Mouse (Mus musculus): ENCODE measurements around the gene Ppp1r10. TPM values are rescaled to one million over a fixed set of nuclear protein-coding genes. Genes with fewer than 3 reads are reported as not detected.

Ppp1r10 gene
- polyA plus RNA-seq, 1 experiment from 2014 or later, result 24.6 TPM

DNA sequence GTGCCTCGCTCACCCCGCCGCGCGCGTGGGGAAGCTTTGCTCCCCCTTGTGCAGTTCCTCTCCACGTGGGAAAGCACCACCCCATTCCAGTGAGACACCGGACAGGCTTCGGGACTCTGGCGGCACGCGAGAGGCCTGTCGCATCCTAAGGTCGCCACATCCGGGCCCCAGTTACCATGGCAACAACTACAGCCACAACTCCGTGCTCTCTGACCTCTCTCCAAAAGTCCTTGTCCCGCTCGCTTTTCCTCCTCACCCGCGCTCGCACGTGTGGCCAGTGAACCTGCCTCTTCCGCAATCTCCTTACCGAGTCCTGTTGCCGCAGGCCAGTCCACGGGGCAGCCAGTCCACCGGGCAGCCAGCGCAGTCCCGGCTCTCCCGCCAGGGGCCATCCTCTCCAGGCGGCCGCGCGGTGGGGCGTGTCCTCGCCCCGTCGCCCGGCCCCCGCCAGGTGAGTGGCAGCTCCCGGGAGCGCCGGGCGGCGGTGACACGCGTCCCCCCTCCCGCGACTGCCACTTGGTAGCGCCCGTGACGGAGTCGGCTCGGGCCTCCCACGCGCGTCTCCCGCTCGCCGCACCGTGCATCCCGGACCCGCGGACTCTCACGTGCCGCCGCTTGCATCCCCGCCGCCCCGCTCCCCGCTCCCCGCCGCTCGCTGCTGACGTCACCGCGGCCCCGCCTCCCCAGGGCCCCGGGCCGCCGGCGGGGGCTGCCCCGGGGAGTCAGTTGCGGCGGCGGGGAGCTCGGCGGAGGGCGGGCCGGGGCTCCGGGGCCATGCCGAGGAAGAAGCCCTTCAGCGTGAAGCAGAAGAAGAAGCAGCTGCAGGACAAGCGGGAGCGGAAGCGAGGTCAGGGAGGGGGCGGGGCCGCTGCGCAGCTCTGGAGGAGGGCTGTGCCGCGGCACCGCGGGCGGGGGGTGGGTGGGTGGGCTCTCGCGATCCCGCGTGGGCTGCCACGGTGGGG, 63.4 kb downstream of the Ppp1r10 start, which contains the start of the genes Gnl1 and Prr3:
Gene Gnl1, plus strand, starts transcription at position 451 of the 962 bp plus-strand sequence.
Gene Prr3, minus strand, starts transcription at position 836 of the 962 bp plus-strand sequence.
- peak; percentile 81 for ATAC-seq (ENCODE audit: extremely low read depth, insufficient number of reproducible peaks, low FRiP score, low TSS enrichment)
- no peaks in the 10 kb centered on the region for H3K27me3 ChIP-seq (replicated peaks)
- WGBS, result under 1% methylated on average over 97 of the region's 109 CpGs
- H3K9ac ChIP-seq, result peak within 1 kb of the TSS; percentile 94
- no peaks in the 10 kb centered on the region for H3K9me3 ChIP-seq
- peak within 1 kb of the TSS; percentile 90 for H3K4me2 ChIP-seq
- peaks cover 58% of the 10 kb centered on the region for H3K36me3 ChIP-seq
- peak within 1 kb of the TSS; percentile 99 for H3K4me3 ChIP-seq
- H3K27ac ChIP-seq (replicated peaks), result peak within 1 kb of the TSS; percentile 96
- peaks cover 21% of the 10 kb centered on the region for H3K4me1 ChIP-seq

DNA sequence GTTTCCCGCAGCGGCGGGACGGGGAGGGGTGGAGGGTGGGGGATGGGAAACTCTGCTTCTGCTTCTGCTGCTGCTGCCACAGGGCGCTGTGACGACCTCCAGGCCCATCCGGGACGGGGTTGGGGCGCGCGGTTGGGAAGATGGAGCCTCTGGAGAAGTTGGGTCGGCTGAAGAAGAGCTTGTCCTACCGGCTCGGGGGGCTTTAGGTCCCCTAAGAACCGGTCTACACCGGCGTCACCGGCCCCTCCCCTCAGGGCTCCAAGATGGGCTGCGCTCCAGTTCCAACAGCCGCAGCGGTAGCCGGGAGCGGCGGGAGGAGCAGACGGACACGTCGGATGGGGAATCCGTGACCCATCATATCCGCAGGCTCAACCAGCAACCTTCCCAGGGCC, 64.1 kb downstream of the Ppp1r10 start:
- Histone ChIP-seq H3K9me3 (no peaks in the 10 kb centered on the region), H3K4me2 (peak overlapping the region; percentile 90), H3K4me1 (peaks cover 21% of the 10 kb centered on the region), H3K4me3 (peak overlapping the region; percentile 99), H3K36me3 (peaks cover 61% of the 10 kb centered on the region), H3K27ac (replicated peaks) (peak overlapping the region; percentile 96), H3K9ac (peak overlapping the region; percentile 94), H3K27me3 (replicated peaks) (no peaks in the 10 kb centered on the region)
- WGBS, result under 1% methylated on average over 29 of the region's 29 CpGs
- ATAC-seq (ENCODE audit: extremely low read depth, insufficient number of reproducible peaks, low FRiP score, low TSS enrichment), result 0 out of 2 replicates have a peak, but pooled peaks have one; percentile 2

DNA sequence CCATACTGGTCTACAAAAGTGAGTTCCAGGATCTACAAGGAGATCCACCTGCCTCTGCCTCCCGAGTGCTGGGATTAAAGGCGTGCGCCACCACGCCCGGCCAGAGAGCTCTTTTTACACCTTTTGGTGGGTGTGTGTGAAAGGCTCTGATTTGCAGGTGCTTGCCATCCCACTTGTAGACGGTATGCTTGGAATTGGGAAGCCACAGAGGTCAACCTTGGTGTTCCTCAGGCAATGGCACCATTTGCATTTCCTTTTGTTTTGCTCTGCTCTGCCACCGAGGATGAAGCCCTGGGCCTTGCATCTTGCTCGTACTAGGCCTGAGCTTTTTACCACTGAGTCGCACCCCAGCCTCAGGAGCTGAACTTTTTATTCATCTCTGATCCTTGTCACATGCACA, 65.5 kb downstream of the Ppp1r10 start:
- peak overlapping the region; percentile 94; the same call in 1 of the 2 replicates for H3K9ac ChIP-seq
- no peak overlapping the region for H3K27ac ChIP-seq (replicated peaks)
- no peaks in the 10 kb centered on the region for H3K9me3 ChIP-seq
- no peak overlapping the region for H3K4me2 ChIP-seq
- H3K36me3 ChIP-seq, result peaks cover 61% of the 10 kb centered on the region
- WGBS, result 88% methylated on average over 9 of the region's 9 CpGs
- no peaks in the 10 kb centered on the region for H3K27me3 ChIP-seq (replicated peaks)
- H3K4me1 ChIP-seq, result peaks cover 21% of the 10 kb centered on the region
- peak overlapping the region; percentile 99; the same call in 1 of the 2 replicates for H3K4me3 ChIP-seq
- no peak for ATAC-seq (ENCODE audit: extremely low read depth, insufficient number of reproducible peaks, low FRiP score, low TSS enrichment)

MicroRNAs encoded within 50 kb of the gene (microRNA counts, 519-probe panel; counts per million panel counts)
- microRNA mmu-miR-1894-3p, result 209 counts per million, percentile 61 among the panel's probes with 10 or more counts
- 209 counts per million, percentile 61 among the panel's probes with 10 or more counts for microRNA mmu-miR-1894-5p
- 209 counts per million, percentile 61 among the panel's probes with 10 or more counts for microRNA mmu-miR-877

Small RNA genes within 50 kb of the gene (microRNA-seq; reads per million reads assigned to microRNA genes)
- 2.0 reads per million, percentile 3 among the genes with 10 or more reads in this experiment for gene Gm28033
- gene Mir1894, result not detected
- gene Mir877, result 77.5 reads per million, percentile 51 among the genes with 10 or more reads in this experiment

Other genes starting within 250 kb of the Ppp1r10 start
- gene Vars2, start 248.8 kb upstream of the Ppp1r10 start, polyA plus RNA-seq (2015; fragmentation: Nextera tagmentation; extraction: Ambion mirVana), result 12.2 and 13.5 TPM in 2 replicates
- 25.7 and 27.7 TPM in 2 replicates for gene Gtf2h4, start 242.7 kb upstream of the Ppp1r10 start, polyA plus RNA-seq (2015; fragmentation: Nextera tagmentation; extraction: Ambion mirVana)
- 122 and 130 TPM in 2 replicates for gene Ddr1, start 211.8 kb upstream of the Ppp1r10 start, polyA plus RNA-seq (2015; fragmentation: Nextera tagmentation; extraction: Ambion mirVana)
- 41.7 and 49.9 TPM in 2 replicates for gene Ier3, start 94.8 kb upstream of the Ppp1r10 start, polyA plus RNA-seq (2015; fragmentation: Nextera tagmentation; extraction: Ambion mirVana)
- 81.1 and 99.0 TPM in 2 replicates for gene Flot1, start 93.2 kb upstream of the Ppp1r10 start, polyA plus RNA-seq (2015; fragmentation: Nextera tagmentation; extraction: Ambion mirVana)
- 741 and 743 TPM in 2 replicates for gene Tubb5, start 78.1 kb upstream of the Ppp1r10 start, polyA plus RNA-seq (2015; fragmentation: Nextera tagmentation; extraction: Ambion mirVana)
- 17.7 and 18.4 TPM in 2 replicates for gene Mdc1, start 74.9 kb upstream of the Ppp1r10 start, polyA plus RNA-seq (2015; fragmentation: Nextera tagmentation; extraction: Ambion mirVana)
- gene Nrm, start 55.1 kb upstream of the Ppp1r10 start, polyA plus RNA-seq (2015; fragmentation: Nextera tagmentation; extraction: Ambion mirVana), result 43.5 and 50.5 TPM in 2 replicates
- 19.8 and 21.0 TPM in 2 replicates for gene Ppp1r18, start 50.8 kb upstream of the Ppp1r10 start, polyA plus RNA-seq (2015; fragmentation: Nextera tagmentation; extraction: Ambion mirVana)
- 22.8 and 27.7 TPM in 2 replicates for gene Dhx16, start 36.6 kb upstream of the Ppp1r10 start, polyA plus RNA-seq (2015; fragmentation: Nextera tagmentation; extraction: Ambion mirVana)
- gene 2310061I04Rik, start 19.0 kb upstream of the Ppp1r10 start, polyA plus RNA-seq (2015; fragmentation: Nextera tagmentation; extraction: Ambion mirVana), result 25.2 and 31.3 TPM in 2 replicates
- gene Atat1, start 6.4 kb upstream of the Ppp1r10 start, polyA plus RNA-seq (2015; fragmentation: Nextera tagmentation; extraction: Ambion mirVana), result 53.8 and 55.3 TPM in 2 replicates
- gene Mrps18b, start within 50 bp of the Ppp1r10 start, polyA plus RNA-seq (2015; fragmentation: Nextera tagmentation; extraction: Ambion mirVana), result 67.8 and 75.9 TPM in 2 replicates
- 64.6 and 67.6 TPM in 2 replicates for gene Abcf1, start 53.3 kb downstream of the Ppp1r10 start, polyA plus RNA-seq (2015; fragmentation: Nextera tagmentation; extraction: Ambion mirVana)
- gene Gnl1, start 63.4 kb downstream of the Ppp1r10 start, polyA plus RNA-seq (2015; fragmentation: Nextera tagmentation; extraction: Ambion mirVana), result 38.9 and 40.3 TPM in 2 replicates
- gene Prr3, start 63.8 kb downstream of the Ppp1r10 start, polyA plus RNA-seq (2015; fragmentation: Nextera tagmentation; extraction: Ambion mirVana), result 17.6 and 18.1 TPM in 2 replicates
- 2.4 and 2.8 TPM in 2 replicates for gene H2-T24, start 104.1 kb downstream of the Ppp1r10 start, polyA plus RNA-seq (2015; fragmentation: Nextera tagmentation; extraction: Ambion mirVana)
- gene H2-T23, start 116.4 kb downstream of the Ppp1r10 start, polyA plus RNA-seq (2015; fragmentation: Nextera tagmentation; extraction: Ambion mirVana), result 4.8 and 5.0 TPM in 2 replicates
- gene H2-T22, start 126.3 kb downstream of the Ppp1r10 start, polyA plus RNA-seq (2015; fragmentation: Nextera tagmentation; extraction: Ambion mirVana), result 6.9 and 7.5 TPM in 2 replicates
- not detected in 2 replicates for gene Gm6034, start 126.5 kb downstream of the Ppp1r10 start, polyA plus RNA-seq (2015; fragmentation: Nextera tagmentation; extraction: Ambion mirVana)
- not detected in 2 replicates for gene Gm11127, start 141.9 kb downstream of the Ppp1r10 start, polyA plus RNA-seq (2015; fragmentation: Nextera tagmentation; extraction: Ambion mirVana)
- not detected in 2 replicates for gene Gm19684, start 205.2 kb downstream of the Ppp1r10 start, polyA plus RNA-seq (2015; fragmentation: Nextera tagmentation; extraction: Ambion mirVana)
- gene Gm7030, start 213.0 kb downstream of the Ppp1r10 start, polyA plus RNA-seq (2015; fragmentation: Nextera tagmentation; extraction: Ambion mirVana), result not detected in 2 replicates